Mouse (Mus musculus) B cell, adult 2 months (primary cell): ENCODE results near the gene Bbx.

Experiments
- DNase-seq, 2 experiments: peaks; one replicate each; pipeline ENCODE4 v3.0.0; 2022

The Bbx gene

DNA sequence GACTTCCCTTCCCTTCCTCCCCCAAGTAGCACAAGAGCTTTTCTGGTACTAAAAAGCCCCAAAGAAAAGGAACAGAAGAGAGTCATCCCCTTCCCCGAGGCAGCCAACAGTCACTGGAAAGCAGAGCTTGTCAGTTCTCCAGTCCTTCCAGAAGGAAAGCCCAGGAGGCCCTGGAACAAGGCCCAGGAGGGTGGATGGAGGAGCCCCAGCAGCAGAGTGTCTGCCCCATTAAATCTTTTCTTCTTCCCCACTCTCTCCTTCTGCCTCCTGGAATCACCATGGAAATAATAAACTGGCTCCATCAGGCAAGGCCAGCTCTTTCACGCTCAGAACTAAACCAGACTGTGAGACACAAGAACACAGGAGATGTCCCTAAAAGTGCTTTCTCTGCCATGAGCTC, 284.3 kb downstream of the Bbx start:
- no peak for DNase-seq
